ENCODE assay signal across 1 mouse cellular context in genomic region chr1:93735859-93736258, GRCm38 (mm10).
TF ChIP-seq lines count a peak whose summit lies in the region.

No protein-coding gene starts in this region.

TF ChIP-seq in MEL, 35 proteins besides CTCF, POLR2A, EP300 and RAD21:
- no peak for TF ChIP-seq TAL1 (IDR thresholded peaks at IDR 0.05; ENCODE audit: low read length)
- TF ChIP-seq GABPA (IDR thresholded peaks at IDR 0.05; ENCODE audit: low read depth, low read length), result no peak
- TF ChIP-seq MEF2A (IDR thresholded peaks at IDR 0.05; ENCODE audit: extremely low read depth, insufficient replicate concordance, low read depth, low read length, poor library complexity, severe bottlenecking), result no peak
- TF ChIP-seq HCFC1 (IDR thresholded peaks at IDR 0.05; ENCODE audit: low read depth, low read length), result no peak
- peak; percentile 79 for TF ChIP-seq ETS1 (IDR thresholded peaks at IDR 0.05; ENCODE audit: low read depth, low read length)
- peak; percentile 32; the same call in 1 of the 2 replicates for TF ChIP-seq RCOR1 (IDR thresholded peaks at IDR 0.05; ENCODE audit: low read depth, low read length)
